Mouse (Mus musculus) heart, embryonic 13.5 days (tissue): ENCODE measurements around the gene Dact3. TPM values are rescaled to one million over a fixed set of nuclear protein-coding genes. Genes with fewer than 3 reads are reported as not detected.
A peak's percentile ranks its signal among the peaks of the same experiment; 100 is the strongest.

Experiments
- ATAC-seq: fragments of 200-750 bp; cut with Nextera tagmentation; 2 replicates; pipeline ENCODE4 v1.8.0; 2017; ENCODE audit warnings: moderate TSS enrichment; ENCODE audit not compliant: insufficient number of reproducible peaks, low FRiP score, low TSS enrichment; ENCODE audit errors: extremely low read depth
- H3K27ac ChIP-seq: fragments of 300-500 bp; sonication (generic); replicated peaks from 2 replicates; pipeline ENCODE4 v1.5.1; 2015; ENCODE audit warnings: moderate library complexity, mild to moderate bottlenecking, inconsistent platforms
- H3K27me3 ChIP-seq: fragments of 300-500 bp; sonication (generic); replicated peaks from 2 replicates; pipeline ENCODE4 v1.6.1; 2015; ENCODE audit warnings: mild to moderate bottlenecking, inconsistent platforms
- H3K36me3 ChIP-seq: fragments of 300-500 bp; sonication (generic); 2 replicates; pipeline ENCODE4 v1.6.1; 2015; ENCODE audit warnings: mild to moderate bottlenecking, inconsistent platforms
- H3K4me1 ChIP-seq: fragments of 300-500 bp; sonication (generic); 2 replicates; pipeline ENCODE4 v1.6.1; 2015; ENCODE audit warnings: inconsistent platforms
- H3K4me2 ChIP-seq: fragments of 300-500 bp; sonication (generic); 2 replicates; pipeline ENCODE4 v1.6.1; 2015; ENCODE audit warnings: inconsistent platforms, mild to moderate bottlenecking, moderate library complexity
- H3K4me3 ChIP-seq: fragments of 300-500 bp; sonication (generic); 2 replicates; pipeline ENCODE4 v1.5.1; 2015; ENCODE audit warnings: moderate library complexity, mild to moderate bottlenecking, inconsistent platforms
- H3K9ac ChIP-seq: fragments of 300-500 bp; sonication (generic); 2 replicates; pipeline ENCODE4 v1.6.1; 2015; ENCODE audit warnings: inconsistent platforms, mild to moderate bottlenecking, moderate library complexity
- H3K9me3 ChIP-seq: fragments of 300-500 bp; sonication (generic); 2 replicates; pipeline ENCODE4 v1.6.1; 2016; ENCODE audit warnings: inconsistent platforms
- WGBS: fragments of 180-500 bp; shearing (Covaris S2); methylation state at CpG from one replicate; pipeline ENCODE4 v1.1.7; 2015; ENCODE audit warnings: mixed read lengths; 5-methylcytosine and 5-hydroxymethylcytosine counted together
- polyA plus RNA-seq: library from polyadenylated mRNA; unstranded; fragments of >200 nt; fragmentation: Nextera tagmentation; extraction: Ambion mirVana; gene quantifications from 2 replicates; pipeline ENCODE4 v1.2.1, GENCODE M21; 2015

Dact3 gene
- polyA plus RNA-seq, 1 experiment from 2014 or later: 4.7 TPM

- Histone ChIP-seq H3K9ac (no peak overlapping the region), H3K27me3 (peaks cover 82% of the 10 kb centered on the region), H3K4me3 (no peak overlapping the region)
Observed at GRCm38 (mm10) chr7:16908859-16909258, 33.7 kb downstream of the Dact3 start.

GRCm38 (mm10) chr7:16909909-16910308 is 34.8 kb downstream of the Dact3 start:
- no peak overlapping the region for H3K27ac ChIP-seq
- H3K4me2 ChIP-seq: no peak overlapping the region
- peaks cover 11% of the 10 kb centered on the region for H3K36me3 ChIP-seq
- H3K4me1 ChIP-seq: peaks cover 52% of the 10 kb centered on the region
- 32% methylated on average over 10 of the region's 10 CpGs for WGBS
- ATAC-seq: no peak
- no peak overlapping the region for H3K9ac ChIP-seq
- H3K27me3 ChIP-seq: peaks cover 74% of the 10 kb centered on the region
- H3K4me3 ChIP-seq: no peak overlapping the region
- no peaks in the 10 kb centered on the region for H3K9me3 ChIP-seq

More at GRCm38 (mm10) chr7:16908859-16909258, 33.7 kb downstream of the Dact3 start:
- no peak overlapping the region for H3K4me2 ChIP-seq
- 0 out of 2 replicates have a peak, but pooled peaks cover under 1% of the 10 kb centered on the region for H3K36me3 ChIP-seq
- H3K9me3 ChIP-seq: no peaks in the 10 kb centered on the region
- WGBS: 37% methylated on average over 11 of the region's 11 CpGs
- no peak for ATAC-seq
- H3K4me1 ChIP-seq: peaks cover 59% of the 10 kb centered on the region
- H3K27ac ChIP-seq: no peak overlapping the region

- ATAC-seq: no peak
- peaks cover 31% of the 10 kb centered on the region for H3K36me3 ChIP-seq
- no peak overlapping the region for H3K4me3 ChIP-seq
- no peak overlapping the region for H3K4me2 ChIP-seq
- H3K4me1 ChIP-seq: peaks cover 48% of the 10 kb centered on the region
- peaks cover 58% of the 10 kb centered on the region for H3K27me3 ChIP-seq
- no peaks in the 10 kb centered on the region for H3K9me3 ChIP-seq
- H3K9ac ChIP-seq: no peak overlapping the region
- no peak overlapping the region for H3K27ac ChIP-seq
- 83% methylated on average over 3 of the region's 3 CpGs for WGBS
Observed at GRCm38 (mm10) chr7:16911904-16912303, 36.8 kb downstream of the Dact3 start.

- Histone ChIP-seq H3K4me1 (peaks cover 49% of the 10 kb centered on the region), H3K9me3 (no peaks in the 10 kb centered on the region), H3K36me3 (peaks cover 35% of the 10 kb centered on the region), H3K9ac (no peak overlapping the region), H3K4me3 (no peak overlapping the region), H3K4me2 (no peak overlapping the region), H3K27me3 (peaks cover 53% of the 10 kb centered on the region), H3K27ac (no peak overlapping the region)
- WGBS: 79% methylated on average over 6 of the region's 6 CpGs
- ATAC-seq: no peak
Observed at GRCm38 (mm10) chr7:16912360-16912759, 37.2 kb downstream of the Dact3 start.

GRCm38 (mm10) chr7:16913806-16914452 is 38.8 kb downstream of the Dact3 start:
- H3K27ac ChIP-seq: no peak overlapping the region
- H3K4me3 ChIP-seq: no peak overlapping the region
- peaks cover 41% of the 10 kb centered on the region for H3K4me1 ChIP-seq
- H3K9ac ChIP-seq: no peak overlapping the region
- H3K9me3 ChIP-seq: no peaks in the 10 kb centered on the region
- 32% methylated on average over 10 of the region's 10 CpGs for WGBS
- peaks cover 51% of the 10 kb centered on the region for H3K36me3 ChIP-seq
- ATAC-seq: no peak
- H3K27me3 ChIP-seq: peaks cover 42% of the 10 kb centered on the region
- H3K4me2 ChIP-seq: no peak overlapping the region

GRCm38 (mm10) chr7:16914453-16915343 is 39.6 kb downstream of the Dact3 start:
- peaks cover 59% of the 10 kb centered on the region for H3K36me3 ChIP-seq
- no peak overlapping the region for H3K9ac ChIP-seq
- H3K9me3 ChIP-seq: no peaks in the 10 kb centered on the region
- peaks cover 34% of the 10 kb centered on the region for H3K27me3 ChIP-seq
- ATAC-seq: no peak
- WGBS: 86% methylated on average over 18 of the region's 18 CpGs
- H3K27ac ChIP-seq: no peak overlapping the region
- H3K4me2 ChIP-seq: no peak overlapping the region
- no peak overlapping the region for H3K4me3 ChIP-seq
- H3K4me1 ChIP-seq: peaks cover 39% of the 10 kb centered on the region

GRCm38 (mm10) chr7:16915461-16916340 is 40.6 kb downstream of the Dact3 start:
- ATAC-seq: no peak
- no peak overlapping the region for H3K4me3 ChIP-seq
- peaks cover 44% of the 10 kb centered on the region for H3K4me1 ChIP-seq
- no peak overlapping the region for H3K4me2 ChIP-seq
- peaks cover 25% of the 10 kb centered on the region for H3K27me3 ChIP-seq
- H3K27ac ChIP-seq: no peak overlapping the region
- H3K36me3 ChIP-seq: peaks cover 69% of the 10 kb centered on the region
- WGBS: 87% methylated on average over 32 of the region's 32 CpGs
- H3K9ac ChIP-seq: peak overlapping the region; percentile 40; the same call in 1 of the 2 replicates
- H3K9me3 ChIP-seq: no peaks in the 10 kb centered on the region

GRCm38 (mm10) chr7:16916342-16917265 is 41.5 kb downstream of the Dact3 start:
- 52% methylated on average over 30 of the region's 30 CpGs for WGBS
- H3K27ac ChIP-seq: no peak overlapping the region
- peaks cover 78% of the 10 kb centered on the region for H3K36me3 ChIP-seq
- H3K4me3 ChIP-seq: no peak overlapping the region
- no peaks in the 10 kb centered on the region for H3K9me3 ChIP-seq
- peaks cover 53% of the 10 kb centered on the region for H3K4me1 ChIP-seq
- H3K27me3 ChIP-seq: peaks cover 16% of the 10 kb centered on the region
- peak overlapping the region; percentile 40; the same call in 1 of the 2 replicates for H3K9ac ChIP-seq
- H3K4me2 ChIP-seq: no peak overlapping the region
- ATAC-seq: no peak

GRCm38 (mm10) chr7:16917447-16917846 is 42.3 kb downstream of the Dact3 start:
- Histone ChIP-seq H3K36me3 (peaks cover 79% of the 10 kb centered on the region), H3K4me2 (no peak overlapping the region), H3K9ac (no peak overlapping the region), H3K4me3 (no peak overlapping the region), H3K4me1 (peaks cover 61% of the 10 kb centered on the region), H3K27ac (no peak overlapping the region), H3K9me3 (no peaks in the 10 kb centered on the region), H3K27me3 (peaks cover 10% of the 10 kb centered on the region)
- ATAC-seq: no peak
- WGBS: 67% methylated on average over 11 of the region's 11 CpGs

GRCm38 (mm10) chr7:16918014-16918413 is 42.9 kb downstream of the Dact3 start:
- Histone ChIP-seq H3K27ac (no peak overlapping the region), H3K4me2 (no peak overlapping the region), H3K36me3 (peaks cover 79% of the 10 kb centered on the region), H3K4me3 (no peak overlapping the region), H3K27me3 (peaks cover 4% of the 10 kb centered on the region; the same call in 1 of the 2 replicates), H3K9ac (no peak overlapping the region), H3K9me3 (no peaks in the 10 kb centered on the region), H3K4me1 (peaks cover 67% of the 10 kb centered on the region)
- ATAC-seq: no peak
- WGBS: 73% methylated on average over 9 of the region's 9 CpGs
